Mouse (Mus musculus) cerebellum, adult (tissue): ENCODE results near the gene Gm49359.
"Not testable (repeated sequence)": the region's sequence is repeated elsewhere in the genome, so short reads cannot be mapped to it uniquely, and the experiment has no call there.

Source experiments
- ATAC-seq: cut with Nextera tagmentation; 2 replicates; pipeline ENCODE4 v1.9.2; 2017; ENCODE audit warnings: mild to moderate bottlenecking, moderate library complexity, mixed read lengths; ENCODE audit not compliant: insufficient number of reproducible peaks, low FRiP score, low TSS enrichment

The Gm49359 gene

GRCm38 (mm10) chr13:62466424-62467334, at the start of gene Gm49359:
TSS of gene Gm49359 (minus strand) at chr13:62466832.
- ATAC-seq: peak; percentile 99

GRCm38 (mm10) chr13:62510641-62511420, 44.2 kb upstream of the Gm49359 start:
- ATAC-seq: not testable (repeated sequence)

GRCm38 (mm10) chr13:62472661-62473060, 6.0 kb upstream of the Gm49359 start:
- ATAC-seq: not testable (repeated sequence)

- ATAC-seq: not testable (repeated sequence)
Observed at GRCm38 (mm10) chr13:62469947-62470346, 3.3 kb upstream of the Gm49359 start.
